Mouse (Mus musculus): ENCODE results near the gene Zzz3. TPM values are rescaled to one million over a fixed set of nuclear protein-coding genes. Genes with fewer than 3 reads are reported as not detected.

Gene Zzz3
- polyA plus RNA-seq, 1 experiment from 2014 or later: 53.7 TPM

DNA sequence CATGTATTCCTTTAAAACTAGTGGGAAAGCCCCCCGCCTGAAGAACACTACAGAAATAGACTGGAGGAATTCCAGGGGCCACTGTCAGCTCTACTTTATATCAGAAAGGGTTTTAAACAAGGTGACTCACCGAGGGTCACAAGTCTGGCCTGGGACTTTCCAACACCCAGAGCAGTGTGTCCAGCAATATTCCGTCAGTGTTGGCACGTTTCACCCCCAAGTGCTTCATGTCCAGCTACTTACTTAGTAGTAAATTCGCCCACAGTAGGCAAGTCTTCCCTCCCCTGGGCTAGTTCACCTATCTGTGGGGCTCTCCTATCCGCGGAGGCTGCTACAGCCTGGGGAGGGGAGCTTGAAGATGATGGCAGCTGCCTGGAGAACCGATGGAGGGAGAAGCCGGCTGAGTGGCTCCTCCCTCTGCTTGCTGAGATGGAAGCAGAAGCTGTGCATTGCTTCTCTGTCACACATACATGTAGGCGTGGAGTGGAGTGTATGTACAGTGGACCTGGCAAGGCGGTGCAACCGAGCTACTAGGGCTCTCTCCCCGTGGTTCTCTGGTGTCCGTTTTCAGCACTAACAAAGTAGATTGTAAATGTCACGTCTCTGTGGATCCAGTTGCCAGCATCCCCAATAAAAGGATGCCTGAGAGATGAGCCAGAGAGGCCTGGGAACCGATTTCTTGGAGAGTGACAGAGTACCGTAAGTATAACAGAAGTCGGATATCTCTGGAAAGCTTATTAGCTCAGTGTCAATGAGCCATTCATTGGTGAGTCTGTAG is 74.3 kb downstream of the Zzz3 start:
- Histone ChIP-seq H3K4me2 (no peak overlapping the region), H3K27ac (no peak overlapping the region), H3K9me3 (replicated peaks) (no peaks in the 10 kb centered on the region), H3K9ac (no peak overlapping the region), H3K36me3 (no peaks in the 10 kb centered on the region), H3K27me3 (no peaks in the 10 kb centered on the region), H3K4me1 (peaks cover 16% of the 10 kb centered on the region), H3K4me3 (replicated peaks) (no peak overlapping the region)
- WGBS: 43% methylated on average over 18 of the region's 18 CpGs
- ATAC-seq (replicated peaks; ENCODE audit: low FRiP score): no peak

- Histone ChIP-seq H3K27me3 (no peaks in the 10 kb centered on the region), H3K9ac (no peak overlapping the region), H3K4me3 (replicated peaks) (no peak overlapping the region), H3K4me1 (peaks cover 19% of the 10 kb centered on the region), H3K27ac (no peak overlapping the region), H3K9me3 (replicated peaks) (no peaks in the 10 kb centered on the region), H3K36me3 (no peaks in the 10 kb centered on the region), H3K4me2 (no peak overlapping the region)
- no peak for ATAC-seq (replicated peaks; ENCODE audit: low FRiP score)
- WGBS: 79% methylated on average over 10 of the region's 10 CpGs
Observed at GRCm38 (mm10) chr3:152470347-152470746, 75.1 kb downstream of the Zzz3 start.

GRCm38 (mm10) chr3:152472676-152473075 is 77.4 kb downstream of the Zzz3 start:
- no peaks in the 10 kb centered on the region for H3K36me3 ChIP-seq

GRCm38 (mm10) chr3:152474582-152475277 is 79.5 kb downstream of the Zzz3 start:
- H3K27me3 ChIP-seq: no peaks in the 10 kb centered on the region
- no peak overlapping the region for H3K27ac ChIP-seq
- no peak for ATAC-seq (replicated peaks; ENCODE audit: low FRiP score)
- no peak overlapping the region for H3K4me2 ChIP-seq
- H3K9me3 ChIP-seq (replicated peaks): no peaks in the 10 kb centered on the region
- no peaks in the 10 kb centered on the region for H3K36me3 ChIP-seq
- 58% methylated on average over 15 of the region's 15 CpGs for WGBS
- peaks cover 19% of the 10 kb centered on the region for H3K4me1 ChIP-seq
- no peak overlapping the region for H3K9ac ChIP-seq
- no peak overlapping the region for H3K4me3 ChIP-seq (replicated peaks)

More at GRCm38 (mm10) chr3:152472676-152473075, 77.4 kb downstream of the Zzz3 start:
- peaks cover 22% of the 10 kb centered on the region for H3K4me1 ChIP-seq
- no peak overlapping the region for H3K4me3 ChIP-seq (replicated peaks)
- no peak overlapping the region for H3K9ac ChIP-seq
- no peak overlapping the region for H3K27ac ChIP-seq
- no peak for ATAC-seq (replicated peaks; ENCODE audit: low FRiP score)
- 86% methylated on average over 16 of the region's 16 CpGs for WGBS
- H3K4me2 ChIP-seq: no peak overlapping the region
- no peaks in the 10 kb centered on the region for H3K9me3 ChIP-seq (replicated peaks)
- H3K27me3 ChIP-seq: no peaks in the 10 kb centered on the region

- Histone ChIP-seq H3K4me1 (peaks cover 17% of the 10 kb centered on the region), H3K27ac (no peak overlapping the region), H3K27me3 (no peaks in the 10 kb centered on the region), H3K36me3 (no peaks in the 10 kb centered on the region), H3K9me3 (replicated peaks) (no peaks in the 10 kb centered on the region), H3K4me3 (replicated peaks) (no peak overlapping the region), H3K9ac (no peak overlapping the region), H3K4me2 (no peak overlapping the region)
- no peak for ATAC-seq (replicated peaks; ENCODE audit: low FRiP score)
- 80% methylated on average over 1 of the region's 1 CpGs for WGBS
Observed at GRCm38 (mm10) chr3:152475278-152475669, 80.0 kb downstream of the Zzz3 start.

DNA sequence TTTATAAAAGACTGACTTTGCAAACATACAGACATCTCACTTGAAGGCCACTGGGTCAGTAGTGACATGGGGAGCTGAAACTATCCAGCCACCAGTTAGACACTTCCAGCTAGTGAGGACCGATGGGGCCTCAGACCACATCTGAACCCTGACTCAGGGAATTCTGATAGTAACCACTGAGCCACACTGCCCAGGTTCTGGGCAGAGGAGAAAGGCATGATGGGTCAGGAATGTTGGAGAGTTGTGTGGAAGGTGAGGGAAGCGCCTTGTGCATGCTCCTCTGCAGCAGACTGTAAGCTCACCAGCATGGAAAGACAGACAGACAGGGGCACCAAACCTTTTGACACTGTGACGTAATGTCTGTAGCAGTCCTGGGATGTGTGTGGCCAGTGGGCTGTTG is 80.6 kb downstream of the Zzz3 start:
- H3K4me1 ChIP-seq: peaks cover 17% of the 10 kb centered on the region
- no peaks in the 10 kb centered on the region for H3K36me3 ChIP-seq
- no peaks in the 10 kb centered on the region for H3K9me3 ChIP-seq (replicated peaks)
- no peak overlapping the region for H3K27ac ChIP-seq
- no peaks in the 10 kb centered on the region for H3K27me3 ChIP-seq
- WGBS: 95% methylated on average over 3 of the region's 3 CpGs
- no peak overlapping the region for H3K9ac ChIP-seq
- H3K4me3 ChIP-seq (replicated peaks): no peak overlapping the region
- H3K4me2 ChIP-seq: no peak overlapping the region
- no peak for ATAC-seq (replicated peaks; ENCODE audit: low FRiP score)

- H3K4me2 ChIP-seq: peak overlapping the region; percentile 85
- peak overlapping the region; percentile 53 for H3K9ac ChIP-seq
- peak; percentile 82 for ATAC-seq (replicated peaks; ENCODE audit: low FRiP score)
- WGBS: 3% methylated on average over 23 of the region's 23 CpGs
- H3K27me3 ChIP-seq: no peaks in the 10 kb centered on the region
- peaks cover 28% of the 10 kb centered on the region for H3K4me1 ChIP-seq
- H3K27ac ChIP-seq: peak overlapping the region; percentile 80
- peak overlapping the region; percentile 50 for H3K4me3 ChIP-seq (replicated peaks)
- H3K9me3 ChIP-seq (replicated peaks): no peaks in the 10 kb centered on the region
- no peaks in the 10 kb centered on the region for H3K36me3 ChIP-seq
Observed at GRCm38 (mm10) chr3:152477796-152478527, 82.7 kb downstream of the Zzz3 start.

GRCm38 (mm10) chr3:152478599-152479435 is 83.5 kb downstream of the Zzz3 start:
- H3K4me1 ChIP-seq: peaks cover 31% of the 10 kb centered on the region
- WGBS: 2% methylated on average over 14 of the region's 16 CpGs
- peak overlapping the region; percentile 53 for H3K9ac ChIP-seq
- H3K4me3 ChIP-seq (replicated peaks): peak overlapping the region; percentile 50
- peak overlapping the region; percentile 85 for H3K4me2 ChIP-seq
- H3K27me3 ChIP-seq: no peaks in the 10 kb centered on the region
- H3K9me3 ChIP-seq (replicated peaks): no peaks in the 10 kb centered on the region
- peak; percentile 85 for ATAC-seq (replicated peaks; ENCODE audit: low FRiP score)
- peak overlapping the region; percentile 80 for H3K27ac ChIP-seq
- no peaks in the 10 kb centered on the region for H3K36me3 ChIP-seq

DNA sequence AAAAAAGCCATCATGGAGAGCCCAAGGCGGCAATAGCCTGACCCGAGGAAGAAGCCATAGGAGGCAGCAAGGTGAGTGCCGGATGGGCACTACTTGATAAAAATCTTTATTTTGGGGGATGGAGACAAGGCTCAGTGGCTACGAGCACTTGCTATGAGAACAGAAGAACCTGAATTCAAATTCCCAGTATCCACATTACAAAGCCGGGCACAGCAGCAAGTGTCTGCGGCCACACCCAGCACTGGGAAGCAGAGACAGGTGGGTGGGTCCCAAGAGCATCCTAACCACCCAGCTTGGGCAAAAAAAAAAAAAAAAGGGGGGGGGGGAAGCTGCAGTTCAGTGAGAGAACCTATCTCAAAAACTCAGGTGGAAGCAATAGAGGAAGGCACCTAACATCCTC is 85.1 kb downstream of the Zzz3 start:
- 92% methylated on average over 6 of the region's 6 CpGs for WGBS
- H3K4me3 ChIP-seq (replicated peaks): no peak overlapping the region
- no peaks in the 10 kb centered on the region for H3K9me3 ChIP-seq (replicated peaks)
- no peak overlapping the region for H3K9ac ChIP-seq
- H3K27ac ChIP-seq: no peak overlapping the region
- H3K27me3 ChIP-seq: no peaks in the 10 kb centered on the region
- H3K4me1 ChIP-seq: peaks cover 40% of the 10 kb centered on the region
- no peak overlapping the region for H3K4me2 ChIP-seq
- no peak for ATAC-seq (replicated peaks; ENCODE audit: low FRiP score)
- no peaks in the 10 kb centered on the region for H3K36me3 ChIP-seq

DNA sequence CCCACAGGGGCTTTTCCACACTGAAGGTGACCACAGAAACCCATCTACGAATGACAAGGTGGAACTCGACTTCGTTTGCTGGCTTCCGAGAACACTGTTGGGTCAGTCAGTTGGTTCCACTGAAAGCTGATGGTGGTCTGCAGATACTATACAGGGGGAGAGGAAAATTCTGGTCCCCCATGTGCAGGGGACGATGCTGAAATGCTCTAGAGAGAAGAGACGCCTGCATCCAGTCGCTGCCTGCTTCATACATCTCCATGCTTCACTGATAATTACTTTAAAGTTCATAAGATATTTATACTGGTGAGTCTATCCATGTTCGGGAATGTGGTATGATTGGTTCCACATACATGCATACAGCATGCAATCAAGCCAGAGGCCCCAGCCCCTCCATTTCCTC is 86.9 kb downstream of the Zzz3 start:
- no peaks in the 10 kb centered on the region for H3K9me3 ChIP-seq (replicated peaks)
- no peak for ATAC-seq (replicated peaks; ENCODE audit: low FRiP score)
- no peak overlapping the region for H3K4me3 ChIP-seq (replicated peaks)
- H3K9ac ChIP-seq: no peak overlapping the region
- no peak overlapping the region for H3K27ac ChIP-seq
- peaks cover 40% of the 10 kb centered on the region for H3K4me1 ChIP-seq
- H3K4me2 ChIP-seq: no peak overlapping the region
- H3K27me3 ChIP-seq: no peaks in the 10 kb centered on the region
- WGBS: 72% methylated on average over 8 of the region's 8 CpGs
- no peaks in the 10 kb centered on the region for H3K36me3 ChIP-seq

DNA sequence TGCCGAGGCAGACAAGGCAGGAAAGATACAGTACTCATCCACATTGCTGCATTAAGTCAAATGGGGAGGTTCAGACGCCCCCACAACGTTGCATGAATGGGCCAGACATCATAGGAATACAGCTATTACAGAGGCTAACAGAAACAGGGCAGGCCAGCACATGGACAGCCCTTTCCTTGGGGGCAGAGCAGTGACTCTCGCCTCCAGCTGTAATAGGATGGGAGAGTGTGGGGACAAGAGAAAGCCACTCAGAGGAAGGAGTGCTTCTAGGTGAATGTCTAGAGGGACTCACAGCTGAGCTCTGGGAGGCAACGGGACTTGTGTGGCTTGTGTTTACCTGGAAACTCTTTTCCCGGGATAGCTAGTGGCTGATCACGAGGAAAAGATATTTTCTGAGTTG is 88.5 kb downstream of the Zzz3 start:
- Histone ChIP-seq H3K9ac (no peak overlapping the region), H3K27me3 (no peaks in the 10 kb centered on the region), H3K27ac (peak overlapping the region; percentile 64), H3K4me3 (replicated peaks) (no peak overlapping the region), H3K4me2 (no peak overlapping the region), H3K4me1 (peaks cover 29% of the 10 kb centered on the region), H3K9me3 (replicated peaks) (no peaks in the 10 kb centered on the region), H3K36me3 (no peaks in the 10 kb centered on the region)
- 35% methylated on average over 7 of the region's 7 CpGs for WGBS
- no peak for ATAC-seq (replicated peaks; ENCODE audit: low FRiP score)
